Mouse (Mus musculus) liver, embryonic 14.5 days (tissue): ENCODE measurements around the gene Msi2.

Experiments
- CTCF ChIP-seq: IDR thresholded peaks from 2 replicates; pipeline ENCODE4 v1.5.1; 2016; ENCODE audit warnings: antibody characterized with exemption, low read depth, control low read depth
- EP300 ChIP-seq: IDR thresholded peaks from 2 replicates; pipeline ENCODE4 v1.6.1; 2016; ENCODE audit warnings: antibody characterized with exemption, low read depth

DNA sequence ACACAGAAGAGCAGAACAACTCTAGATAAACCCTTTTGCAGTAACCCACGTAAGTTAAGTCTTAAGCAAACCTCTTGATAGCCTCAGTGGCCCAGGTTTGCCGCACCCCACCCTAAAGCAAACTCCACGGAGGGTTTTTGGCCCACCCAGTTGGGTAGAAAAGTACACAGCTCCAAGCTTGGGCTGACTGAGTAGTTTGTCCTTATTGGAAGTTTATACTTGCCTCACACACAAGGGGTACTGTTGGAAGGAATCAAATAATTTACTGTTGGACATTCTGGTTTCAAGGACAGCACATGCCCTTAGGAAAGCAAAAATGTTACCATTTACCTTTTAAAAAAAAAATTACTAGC, 63.1 kb downstream of the Msi2 start:
- no peak for TF ChIP-seq CTCF
- no peak for TF ChIP-seq EP300
